Mouse (Mus musculus) lung, embryonic 15.5 days (tissue): ENCODE measurements around the gene Rpl6. TPM values are rescaled to one million over a fixed set of nuclear protein-coding genes. Genes with fewer than 3 reads are reported as not detected.

Experiments used
- ATAC-seq: fragments of 200-750 bp; cut with Nextera tagmentation; 2 replicates; pipeline ENCODE4 v1.8.0; 2017; ENCODE audit warnings: moderate number of reproducible peaks, borderline replicate concordance; ENCODE audit not compliant: low FRiP score, low TSS enrichment; ENCODE audit errors: extremely low read depth
- H3K27ac ChIP-seq: fragments of 300-500 bp; sonication (generic); 2 replicates; pipeline ENCODE4 v1.5.1; 2015; ENCODE audit warnings: moderate library complexity, mild to moderate bottlenecking, inconsistent platforms
- H3K27me3 ChIP-seq: fragments of 300-500 bp; sonication (generic); 2 replicates; pipeline ENCODE4 v1.6.1; 2015; ENCODE audit warnings: inconsistent platforms
- H3K36me3 ChIP-seq: fragments of 300-500 bp; sonication (generic); 2 replicates; pipeline ENCODE4 v1.6.1; 2015; ENCODE audit warnings: inconsistent platforms
- H3K4me1 ChIP-seq: fragments of 300-500 bp; sonication (generic); 2 replicates; pipeline ENCODE4 v1.6.1; 2015; ENCODE audit warnings: inconsistent platforms
- H3K4me2 ChIP-seq: fragments of 300-500 bp; sonication (generic); 2 replicates; pipeline ENCODE4 v1.6.1; 2015; ENCODE audit warnings: inconsistent platforms, mild to moderate bottlenecking, moderate library complexity
- H3K4me3 ChIP-seq: fragments of 300-500 bp; sonication (generic); 2 replicates; pipeline ENCODE4 v1.5.1; 2015; ENCODE audit warnings: mild to moderate bottlenecking, inconsistent platforms
- H3K9ac ChIP-seq: fragments of 300-500 bp; sonication (generic); 2 replicates; pipeline ENCODE4 v1.6.1; 2015; ENCODE audit warnings: inconsistent platforms
- H3K9me3 ChIP-seq: fragments of 300-500 bp; sonication (generic); 2 replicates; pipeline ENCODE4 v1.6.1; 2016; ENCODE audit warnings: inconsistent platforms
- WGBS: fragments of 180-500 bp; shearing (Covaris S2); methylation state at CpG from one replicate; pipeline ENCODE4 v1.1.7; 2015; 5-methylcytosine and 5-hydroxymethylcytosine counted together
- polyA plus RNA-seq: library from polyadenylated mRNA; unstranded; fragments of >200 nt; fragmentation: Nextera tagmentation; extraction: Ambion mirVana; gene quantifications from 2 replicates; pipeline ENCODE4 v1.2.1, GENCODE M21; 2015

Gene Rpl6
- polyA plus RNA-seq, 1 experiment from 2014 or later: 563 TPM

- Histone ChIP-seq H3K36me3 (0 out of 2 replicates have a peak, but pooled peaks cover 3% of the 10 kb centered on the region), H3K4me3 (no peak overlapping the region), H3K4me2 (no peak overlapping the region), H3K27ac (no peak overlapping the region; the same call in 1 of the 2 replicates), H3K4me1 (peaks cover 30% of the 10 kb centered on the region), H3K9ac (no peak overlapping the region), H3K9me3 (no peaks in the 10 kb centered on the region), H3K27me3 (no peaks in the 10 kb centered on the region)
- 51% methylated on average over 2 of the region's 2 CpGs for WGBS
- no peak for ATAC-seq
These were observed 19.9 kb upstream of the Rpl6 start for GRCm38 (mm10) chr5:121184375-121184774.

- no peak overlapping the region; the same call in 1 of the 2 replicates for H3K4me2 ChIP-seq
- no peaks in the 10 kb centered on the region for H3K9me3 ChIP-seq
- H3K27ac ChIP-seq: peak overlapping the region; percentile 39
- no peak overlapping the region for H3K9ac ChIP-seq
- WGBS: 33% methylated on average over 11 of the region's 11 CpGs
- ATAC-seq: peak; percentile 37; the same call in 1 of the 2 replicates
- H3K4me1 ChIP-seq: peaks cover 33% of the 10 kb centered on the region
- H3K36me3 ChIP-seq: 0 out of 2 replicates have a peak, but pooled peaks cover 3% of the 10 kb centered on the region
- H3K4me3 ChIP-seq: no peak overlapping the region
- H3K27me3 ChIP-seq: no peaks in the 10 kb centered on the region
These were observed 19.2 kb upstream of the Rpl6 start for GRCm38 (mm10) chr5:121184945-121185551.

GRCm38 (mm10) chr5:121187580-121188001 is 16.7 kb upstream of the Rpl6 start:
- no peaks in the 10 kb centered on the region for H3K27me3 ChIP-seq
- no peaks in the 10 kb centered on the region for H3K9me3 ChIP-seq
- ATAC-seq: no peak
- H3K36me3 ChIP-seq: 0 out of 2 replicates have a peak, but pooled peaks cover 3% of the 10 kb centered on the region
- H3K4me1 ChIP-seq: peaks cover 34% of the 10 kb centered on the region
- no peak overlapping the region for H3K9ac ChIP-seq
- no peak overlapping the region for H3K4me2 ChIP-seq
- no peak overlapping the region for H3K4me3 ChIP-seq
- no peak overlapping the region for H3K27ac ChIP-seq
- WGBS: 88% methylated on average over 8 of the region's 8 CpGs

GRCm38 (mm10) chr5:121188265-121188664 is 16.0 kb upstream of the Rpl6 start:
- Histone ChIP-seq H3K4me2 (no peak overlapping the region), H3K4me1 (peaks cover 34% of the 10 kb centered on the region), H3K36me3 (0 out of 2 replicates have a peak, but pooled peaks cover 3% of the 10 kb centered on the region), H3K27ac (no peak overlapping the region), H3K27me3 (no peaks in the 10 kb centered on the region), H3K9me3 (no peaks in the 10 kb centered on the region), H3K9ac (no peak overlapping the region), H3K4me3 (no peak overlapping the region)
- no peak for ATAC-seq
- WGBS: 84% methylated on average over 9 of the region's 9 CpGs

GRCm38 (mm10) chr5:121189182-121189581 is 15.1 kb upstream of the Rpl6 start:
- no peaks in the 10 kb centered on the region for H3K9me3 ChIP-seq
- H3K4me3 ChIP-seq: no peak overlapping the region
- H3K27ac ChIP-seq: no peak overlapping the region
- 0 out of 2 replicates have a peak, but pooled peaks cover 3% of the 10 kb centered on the region for H3K36me3 ChIP-seq
- H3K27me3 ChIP-seq: no peaks in the 10 kb centered on the region
- no peak overlapping the region for H3K9ac ChIP-seq
- peaks cover 34% of the 10 kb centered on the region for H3K4me1 ChIP-seq
- no peak for ATAC-seq
- WGBS: 63% methylated on average over 9 of the region's 9 CpGs
- H3K4me2 ChIP-seq: peak overlapping the region; percentile 4; the same call in 1 of the 2 replicates

- Histone ChIP-seq H3K4me1 (peaks cover 27% of the 10 kb centered on the region), H3K4me2 (peak overlapping the region; percentile 76), H3K27ac (peak overlapping the region; percentile 79), H3K27me3 (no peaks in the 10 kb centered on the region), H3K4me3 (peak overlapping the region; percentile 88), H3K36me3 (0 out of 2 replicates have a peak, but pooled peaks cover 3% of the 10 kb centered on the region), H3K9ac (peak overlapping the region; percentile 93), H3K9me3 (no peaks in the 10 kb centered on the region)
- ATAC-seq: no peak
- 24% methylated on average over 21 of the region's 21 CpGs for WGBS
These were observed 14.0 kb upstream of the Rpl6 start for GRCm38 (mm10) chr5:121190210-121190835.

GRCm38 (mm10) chr5:121190836-121191583 is 13.3 kb upstream of the Rpl6 start, which contains the start of gene Ptpn11:
TSS of gene Ptpn11 (minus strand) at chr5:121191397.
- peak; percentile 96 for ATAC-seq
- peak within 1 kb of the TSS; percentile 88 for H3K4me3 ChIP-seq
- H3K27me3 ChIP-seq: no peaks in the 10 kb centered on the region
- H3K4me2 ChIP-seq: peak within 1 kb of the TSS; percentile 76
- under 1% methylated on average over 45 of the region's 98 CpGs for WGBS
- peaks cover 20% of the 10 kb centered on the region for H3K4me1 ChIP-seq
- H3K36me3 ChIP-seq: 0 out of 2 replicates have a peak, but pooled peaks cover 3% of the 10 kb centered on the region
- H3K9ac ChIP-seq: peak within 1 kb of the TSS; percentile 93
- H3K9me3 ChIP-seq: no peaks in the 10 kb centered on the region
- H3K27ac ChIP-seq: peak within 1 kb of the TSS; percentile 79

- peak; percentile 25; the same call in 1 of the 2 replicates for ATAC-seq
- H3K4me2 ChIP-seq: peak overlapping the region; percentile 76
- 8% methylated on average over 17 of the region's 17 CpGs for WGBS
These were observed 12.7 kb upstream of the Rpl6 start for GRCm38 (mm10) chr5:121191584-121191906.

GRCm38 (mm10) chr5:121194173-121194572 is 10.1 kb upstream of the Rpl6 start:
- WGBS: 30% methylated on average over 1 of the region's 1 CpGs
- ATAC-seq: no peak
- H3K9ac ChIP-seq: no peak overlapping the region
- H3K36me3 ChIP-seq: 0 out of 2 replicates have a peak, but pooled peaks cover under 1% of the 10 kb centered on the region
- H3K4me3 ChIP-seq: no peak overlapping the region
- no peak overlapping the region for H3K27ac ChIP-seq
- H3K9me3 ChIP-seq: no peaks in the 10 kb centered on the region
- no peak overlapping the region for H3K4me2 ChIP-seq
- no peaks in the 10 kb centered on the region for H3K27me3 ChIP-seq
- H3K4me1 ChIP-seq: peaks cover 12% of the 10 kb centered on the region

More at GRCm38 (mm10) chr5:121191584-121191906, 12.7 kb upstream of the Rpl6 start:
- H3K27me3 ChIP-seq: no peaks in the 10 kb centered on the region
- H3K27ac ChIP-seq: peak overlapping the region; percentile 67
- no peaks in the 10 kb centered on the region for H3K9me3 ChIP-seq
- peak overlapping the region; percentile 88 for H3K4me3 ChIP-seq
- H3K9ac ChIP-seq: peak overlapping the region; percentile 93
- 0 out of 2 replicates have a peak, but pooled peaks cover 3% of the 10 kb centered on the region for H3K36me3 ChIP-seq
- H3K4me1 ChIP-seq: peaks cover 16% of the 10 kb centered on the region

GRCm38 (mm10) chr5:121196764-121197163 is 7.5 kb upstream of the Rpl6 start:
- H3K4me2 ChIP-seq: no peak overlapping the region
- H3K9me3 ChIP-seq: no peaks in the 10 kb centered on the region
- no peak overlapping the region for H3K27ac ChIP-seq
- H3K9ac ChIP-seq: no peak overlapping the region
- H3K27me3 ChIP-seq: no peaks in the 10 kb centered on the region
- ATAC-seq: no peak
- H3K4me3 ChIP-seq: no peak overlapping the region
- 32% methylated on average over 5 of the region's 5 CpGs for WGBS
- H3K4me1 ChIP-seq: peaks cover under 1% of the 10 kb centered on the region; the same call in 1 of the 2 replicates
- no peaks in the 10 kb centered on the region for H3K36me3 ChIP-seq

- Histone ChIP-seq H3K27me3 (no peaks in the 10 kb centered on the region), H3K27ac (no peak overlapping the region), H3K4me2 (no peak overlapping the region), H3K9me3 (no peaks in the 10 kb centered on the region), H3K4me3 (no peak overlapping the region), H3K9ac (no peak overlapping the region), H3K4me1 (no peaks in the 10 kb centered on the region), H3K36me3 (no peaks in the 10 kb centered on the region)
- 79% methylated on average over 2 of the region's 2 CpGs for WGBS
- no peak for ATAC-seq
These were observed 6.9 kb upstream of the Rpl6 start for GRCm38 (mm10) chr5:121197337-121197736.
